Mouse (Mus musculus): Measurements from ENCODE around the gene Entr1.
"Not testable (repeated sequence)": the region's sequence is repeated elsewhere in the genome, so short reads cannot be mapped to it uniquely, and the experiment has no call there.

Gene Entr1

DNA sequence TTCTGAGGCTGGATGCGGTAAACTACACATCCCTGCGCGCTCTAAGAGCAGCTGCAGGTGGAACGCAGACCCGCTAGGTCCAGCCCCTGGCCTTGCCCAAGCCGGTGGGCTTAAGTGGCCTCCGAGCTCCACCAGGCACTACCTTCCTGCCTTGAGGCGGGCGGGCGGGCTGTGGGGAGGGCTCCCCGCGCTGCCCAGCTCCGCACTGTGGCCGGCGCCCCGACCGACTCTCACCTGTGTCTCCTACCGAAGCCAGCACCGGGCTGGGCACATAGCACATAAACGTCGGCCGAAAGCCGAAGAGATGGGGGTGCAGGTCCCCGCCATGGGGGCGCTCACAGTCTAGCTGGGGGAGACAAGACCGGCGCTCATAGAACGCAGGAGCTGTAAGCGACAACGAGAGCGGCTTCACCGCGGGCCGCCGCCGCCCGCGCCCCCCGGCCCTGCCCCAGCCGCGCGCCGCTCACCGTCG lies 398 bp downstream of the Entr1 start:
- no peak for DNase-seq (ENCODE audit: low spot score)

DNA sequence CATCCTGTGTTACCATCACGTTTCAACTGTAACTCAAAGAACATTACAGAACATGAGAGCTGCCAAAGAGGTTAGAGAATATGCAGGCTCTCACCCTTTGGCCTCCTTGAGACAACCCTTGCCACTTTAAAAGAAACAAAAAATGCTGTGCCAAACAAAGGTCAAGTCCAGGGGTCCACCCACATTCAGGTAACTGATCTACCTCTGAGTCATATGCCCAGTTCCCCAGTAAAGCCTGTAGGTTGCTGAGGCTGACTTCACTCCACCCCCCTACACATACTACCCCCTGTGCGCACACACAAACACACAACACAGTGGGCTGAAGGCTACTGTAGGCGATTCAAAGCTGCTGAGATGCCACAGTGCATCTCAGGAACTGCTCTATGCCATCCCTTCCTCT lies 1.4 kb downstream of the Entr1 start:
- no peak for DNase-seq (ENCODE audit: low spot score)

DNA sequence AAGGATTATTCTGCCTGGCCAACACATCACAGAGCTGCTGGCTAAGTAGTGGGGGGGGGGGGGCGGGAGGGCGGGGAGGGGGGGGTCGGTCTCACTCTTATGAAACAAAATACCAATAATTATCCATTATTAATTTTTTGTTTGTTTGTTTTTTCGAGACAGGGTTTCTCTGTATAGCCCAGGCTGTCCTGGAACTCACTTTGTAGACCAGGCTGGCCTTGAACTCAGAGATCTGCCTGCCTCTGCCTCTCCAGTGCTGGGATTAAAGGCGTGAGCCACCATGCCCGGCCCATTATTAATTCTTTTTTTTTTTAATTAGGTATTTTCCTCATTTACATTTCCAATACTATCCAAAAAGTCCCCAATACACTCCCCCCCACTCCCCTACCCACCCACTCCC lies 8.2 kb downstream of the Entr1 start:
- not testable (repeated sequence) for DNase-seq (ENCODE audit: low spot score)

DNA sequence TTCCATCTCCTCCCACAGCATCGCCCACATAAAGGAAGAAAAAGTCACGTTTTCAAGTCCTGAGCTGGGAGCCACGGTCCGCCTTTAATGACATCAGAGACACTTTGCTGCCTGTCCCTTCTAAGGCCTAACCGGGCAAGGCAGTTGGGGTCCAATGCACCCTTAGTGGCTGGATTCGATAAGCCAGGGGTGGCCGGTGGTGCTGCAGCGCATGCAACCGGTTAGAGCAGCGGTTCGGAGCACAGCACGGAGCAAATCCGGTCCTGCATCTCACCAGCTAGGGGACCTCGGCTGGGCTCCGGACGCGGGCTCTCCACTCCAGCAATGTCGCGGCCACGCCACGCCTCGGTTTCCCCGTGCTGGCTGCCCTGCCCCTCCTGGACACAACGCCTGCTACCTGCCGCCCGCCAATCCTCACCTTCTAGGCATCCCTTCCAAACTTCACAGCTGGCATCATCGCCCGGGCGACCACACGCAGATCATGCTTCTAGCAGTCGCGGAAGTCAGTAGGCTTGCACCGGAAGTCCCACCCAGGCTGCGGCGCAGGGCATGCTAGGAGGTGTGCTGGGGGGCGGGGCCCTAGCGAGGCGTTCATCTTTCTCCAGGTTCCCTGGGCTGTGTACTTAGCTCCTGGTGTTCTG lies 8.9 kb downstream of the Entr1 start, which contains the start of gene Snapc4:
Snapc4 (minus strand) TSS at position 523 of the 641 bp plus-strand sequence.
- peak; percentile 60 for DNase-seq (ENCODE audit: low spot score)

DNA sequence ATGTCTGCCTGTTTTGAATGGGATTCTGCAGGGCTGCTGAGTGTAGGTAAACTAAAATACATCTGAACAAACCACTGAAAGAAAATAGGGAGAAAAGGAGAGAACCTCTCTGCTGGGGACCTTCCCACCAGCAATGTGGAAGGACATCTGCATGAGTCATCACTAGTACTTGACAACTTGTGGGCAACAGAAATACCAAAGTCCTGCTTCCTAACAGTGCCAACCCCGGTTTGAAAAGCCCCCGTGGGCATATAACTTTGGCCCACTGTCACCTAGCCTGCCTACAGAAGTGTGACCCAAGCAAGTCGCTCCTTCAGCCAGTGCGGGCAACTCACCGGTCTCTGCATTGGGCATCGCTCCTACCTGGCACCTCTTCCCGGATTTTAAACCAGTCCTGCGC lies 16.7 kb downstream of the Entr1 start:
- DNase-seq (ENCODE audit: low spot score), result no peak

DNA sequence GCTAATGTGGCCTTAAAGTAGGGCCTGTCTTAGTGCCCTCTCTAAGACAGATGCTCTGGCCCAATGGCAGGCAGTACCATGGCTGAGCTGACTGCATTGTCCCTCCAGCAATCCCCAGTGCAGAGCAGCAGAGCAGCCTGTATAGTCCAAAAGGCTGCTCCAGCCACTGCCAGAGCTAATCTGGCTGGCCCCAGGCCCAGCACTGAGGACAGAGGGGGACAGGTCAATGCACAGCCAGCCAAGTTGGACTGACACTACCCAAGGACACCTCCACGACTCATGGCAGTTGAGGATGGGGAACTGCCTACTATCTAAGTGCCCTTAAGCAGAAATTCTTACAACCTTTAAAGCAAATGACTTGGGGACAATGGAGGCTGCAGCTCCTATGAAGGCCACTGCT lies 20.5 kb downstream of the Entr1 start:
- no peak for DNase-seq (ENCODE audit: low spot score)

DNA sequence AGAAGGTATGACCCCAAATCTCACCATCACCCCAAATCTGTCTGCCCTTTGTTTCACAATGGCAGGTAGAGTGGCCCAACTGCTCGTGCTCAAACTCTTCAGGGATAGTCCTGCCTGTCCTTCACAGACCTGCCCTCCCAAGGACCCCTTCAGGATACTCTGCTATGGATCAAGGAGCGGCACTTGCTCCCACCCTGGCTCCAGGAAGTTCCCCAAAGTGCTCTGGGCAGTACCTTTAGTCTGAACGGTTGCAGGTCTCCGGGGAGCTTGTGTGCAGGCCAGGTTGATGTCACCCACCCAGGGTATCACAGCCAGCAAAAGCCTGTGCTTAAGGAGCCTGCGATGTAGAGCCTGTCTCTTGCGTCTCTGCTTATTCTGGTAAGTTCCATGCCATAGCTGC lies 21.2 kb downstream of the Entr1 start:
- DNase-seq (ENCODE audit: low spot score), result no peak

DNA sequence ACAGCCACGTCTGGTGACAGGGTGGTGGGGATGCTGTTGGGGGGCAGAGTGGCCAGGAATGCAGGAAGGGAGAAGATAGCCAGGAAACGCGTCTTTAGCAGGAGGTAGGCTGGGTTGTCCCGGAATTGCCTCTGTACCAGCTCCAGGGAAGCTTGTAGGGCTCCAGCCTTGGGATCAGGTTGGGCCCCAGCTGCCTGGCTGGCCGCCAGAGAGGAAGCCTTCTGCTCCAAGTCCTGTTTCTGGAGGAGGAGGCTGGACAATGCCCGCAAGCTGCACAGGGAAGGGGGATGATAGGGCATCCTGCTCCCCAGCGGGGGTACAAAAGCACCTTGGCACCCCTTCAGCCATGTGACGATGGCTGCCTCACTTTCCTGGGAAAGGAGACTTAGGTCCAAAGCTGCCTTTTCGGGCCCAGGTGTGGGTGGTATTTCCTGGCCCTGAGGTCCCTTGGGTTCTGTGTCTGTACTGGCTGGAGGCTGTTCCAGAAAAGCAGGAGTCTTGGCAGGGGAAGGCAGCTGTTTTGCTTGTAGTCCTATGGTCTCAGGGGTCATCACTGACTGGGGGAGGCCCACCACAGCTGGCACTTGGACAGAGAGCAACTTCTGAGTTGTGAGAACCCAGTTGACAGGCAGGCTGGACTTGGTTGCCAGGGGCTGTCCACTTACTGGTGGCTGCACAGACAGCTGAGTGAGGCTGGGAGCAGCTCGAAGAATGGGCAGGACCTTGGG lies 24.2 kb downstream of the Entr1 start:
- DNase-seq (ENCODE audit: low spot score), result peak; percentile 73

DNA sequence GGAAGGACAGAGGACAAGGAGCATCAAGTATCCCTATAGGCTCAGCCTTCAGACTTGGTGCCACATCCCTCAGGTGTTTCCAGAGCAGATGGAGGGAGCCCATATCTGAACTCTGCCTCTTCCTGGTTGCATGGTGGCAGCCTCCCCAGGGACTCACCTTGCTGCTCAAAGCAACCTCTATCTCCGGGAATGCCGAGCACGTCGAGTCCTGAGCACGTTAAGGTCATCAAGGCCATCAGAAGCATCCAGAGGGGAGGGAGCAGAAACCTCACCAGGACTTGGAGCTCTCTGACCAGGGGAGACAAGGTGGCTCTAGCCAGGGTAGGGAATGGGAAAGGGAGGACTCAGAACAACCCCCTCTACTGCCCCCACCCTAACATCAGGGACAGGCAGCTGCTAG lies 25.6 kb downstream of the Entr1 start:
- DNase-seq (ENCODE audit: low spot score), result no peak

DNA sequence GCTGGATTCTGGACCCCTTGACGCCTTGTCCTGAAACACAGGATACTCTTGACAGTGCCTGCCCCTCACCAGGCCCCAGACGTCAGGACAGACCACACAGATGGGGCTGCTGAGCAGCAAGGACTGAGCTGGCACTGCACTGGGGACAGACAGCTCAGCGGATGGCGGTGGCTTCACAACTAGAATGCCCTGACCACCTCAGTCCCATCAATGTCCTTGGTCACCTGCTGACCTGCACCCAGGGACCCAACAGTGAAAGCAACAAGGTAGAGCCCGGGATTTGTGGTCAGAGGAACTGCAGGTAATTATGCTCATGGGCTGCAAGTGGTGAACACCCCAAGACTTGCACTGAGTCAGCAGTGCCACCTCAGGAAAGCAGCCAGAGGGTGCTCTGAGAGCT lies 26.1 kb downstream of the Entr1 start:
- no peak for DNase-seq (ENCODE audit: low spot score)

DNA sequence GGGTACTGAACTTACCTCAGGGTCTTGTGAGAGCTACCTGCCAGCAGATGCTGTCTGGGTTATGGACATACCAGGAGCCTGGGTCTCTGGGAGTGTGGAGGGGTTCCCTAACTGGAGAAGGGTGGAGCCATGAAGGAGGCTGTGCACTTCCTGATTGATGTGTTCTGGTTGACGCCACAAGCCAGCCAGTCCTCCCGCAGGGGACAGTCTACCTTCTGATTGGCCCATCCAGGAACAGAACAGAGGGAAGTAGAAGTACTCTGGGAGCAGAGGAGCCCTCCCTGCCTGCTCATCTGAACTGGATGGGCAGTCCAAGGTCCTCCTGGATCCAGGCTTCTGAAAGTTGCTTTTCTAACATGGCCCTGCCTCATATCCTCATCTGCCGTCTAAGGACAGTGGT lies 28.3 kb downstream of the Entr1 start, which contains the start of gene Card9:
Card9 (minus strand) TSS at position 147 of the 400 bp plus-strand sequence.
- DNase-seq (ENCODE audit: low spot score), result no peak

DNA sequence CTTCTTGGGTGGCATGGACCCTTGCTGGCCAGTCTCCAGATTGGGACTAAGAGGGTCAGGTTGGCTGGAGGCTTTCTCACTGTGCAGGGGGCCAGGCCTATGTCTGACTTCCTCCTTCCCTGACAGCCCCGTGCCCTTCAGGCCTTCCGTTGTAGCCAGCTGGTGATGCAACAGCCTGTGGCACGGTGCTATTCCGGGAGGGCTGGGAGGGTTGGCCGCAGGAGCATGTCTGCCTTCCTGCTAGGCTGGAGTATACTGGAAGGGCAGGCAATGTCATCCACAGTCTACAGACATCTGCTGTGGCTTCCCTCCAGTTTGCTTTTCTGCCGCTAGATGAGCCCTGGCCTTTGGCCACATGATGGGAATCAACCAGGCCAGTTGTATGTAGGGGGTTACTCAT lies 29.1 kb downstream of the Entr1 start:
- no peak for DNase-seq (ENCODE audit: low spot score)

DNA sequence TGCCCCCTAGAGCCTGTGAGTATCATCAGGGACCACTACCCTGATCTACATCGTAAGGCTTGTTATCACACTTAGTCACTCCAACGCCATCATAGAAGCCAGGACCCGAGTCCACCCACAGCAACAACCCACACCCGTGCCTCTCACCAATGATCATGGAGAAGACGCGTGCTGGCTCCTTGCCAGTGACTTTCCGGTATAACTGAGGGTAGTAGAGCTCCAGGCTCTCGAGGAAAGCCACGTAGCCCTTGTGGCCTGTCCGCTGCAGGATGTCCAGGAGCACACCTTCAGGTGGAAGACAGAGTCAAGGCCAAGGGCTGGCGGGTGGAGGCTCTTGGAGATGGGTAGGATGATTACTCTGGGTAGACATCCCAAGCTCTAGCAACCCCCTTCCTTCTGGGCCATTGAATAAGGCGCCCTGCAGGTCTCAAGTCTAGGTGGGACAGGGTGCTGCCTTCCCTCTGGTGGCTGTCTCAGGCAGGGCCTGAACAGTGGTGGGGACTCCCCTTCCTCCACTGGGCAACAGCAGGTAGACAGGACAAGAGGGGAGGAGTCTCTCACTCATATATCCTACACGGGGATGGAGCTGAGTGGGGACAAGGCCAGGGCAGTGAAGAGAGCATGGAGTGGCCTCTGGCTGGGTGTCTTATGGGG lies 30.3 kb downstream of the Entr1 start:
- DNase-seq (ENCODE audit: low spot score), result no peak

DNA sequence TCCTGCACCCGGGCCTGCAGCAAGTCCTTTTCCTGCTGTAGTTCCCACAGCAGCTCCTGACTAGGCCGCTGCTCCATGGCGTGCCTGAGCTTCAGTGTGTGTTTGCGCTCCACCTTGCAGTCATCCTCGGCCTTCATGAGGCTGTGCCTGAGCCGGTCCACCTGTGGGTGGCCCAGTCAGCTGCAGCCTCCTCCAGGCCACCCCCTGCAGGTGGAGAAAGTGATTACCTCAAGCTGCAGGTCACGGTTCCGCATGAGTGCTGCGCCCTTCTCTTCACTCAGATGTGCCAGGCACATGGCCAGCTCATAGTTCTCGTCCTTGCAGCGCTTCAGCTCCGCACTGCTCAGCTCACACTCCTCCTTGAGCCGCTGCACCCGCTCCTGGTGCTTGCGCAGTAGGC lies 31.6 kb downstream of the Entr1 start:
- no peak for DNase-seq (ENCODE audit: low spot score)

DNA sequence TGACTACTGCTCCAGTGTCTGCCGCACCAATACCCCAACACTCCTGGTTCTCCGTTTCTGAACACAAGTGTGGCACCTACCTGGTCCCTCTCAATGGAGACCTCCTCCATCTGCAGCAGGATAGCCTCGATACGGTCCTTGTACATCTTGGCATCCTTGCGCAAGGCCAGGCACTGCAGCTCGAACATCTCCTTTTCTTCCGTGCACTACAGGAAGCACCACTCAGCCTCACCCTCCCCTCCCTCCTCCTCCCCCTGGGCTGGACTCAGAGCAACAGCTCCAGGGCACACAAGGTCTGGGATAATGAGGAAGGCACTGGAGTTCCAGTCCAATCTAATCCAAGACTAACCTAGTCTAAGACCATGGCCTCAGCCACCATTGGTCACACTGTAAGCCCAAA lies 32.4 kb downstream of the Entr1 start:
- DNase-seq (ENCODE audit: low spot score), result no peak

DNA sequence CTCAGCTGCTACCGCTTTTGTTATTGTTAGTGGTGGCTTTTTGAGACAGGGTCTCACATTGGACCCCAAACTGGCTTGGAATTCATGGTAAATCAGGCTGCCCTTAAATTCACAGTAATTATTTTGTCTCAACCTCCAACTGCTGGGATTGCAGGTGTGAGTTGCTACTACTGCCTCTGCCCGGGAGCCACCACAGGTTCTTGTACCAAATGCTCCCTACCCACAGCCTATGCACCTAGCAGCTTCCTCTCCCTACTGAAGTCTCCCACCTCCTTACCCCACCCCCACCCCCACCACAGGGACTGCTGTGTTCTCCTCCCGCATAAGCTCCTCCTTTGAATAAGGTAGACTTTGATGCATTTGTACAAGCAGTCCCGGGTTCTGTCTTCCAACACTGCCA lies 32.9 kb downstream of the Entr1 start:
- DNase-seq (ENCODE audit: low spot score), result no peak

DNA sequence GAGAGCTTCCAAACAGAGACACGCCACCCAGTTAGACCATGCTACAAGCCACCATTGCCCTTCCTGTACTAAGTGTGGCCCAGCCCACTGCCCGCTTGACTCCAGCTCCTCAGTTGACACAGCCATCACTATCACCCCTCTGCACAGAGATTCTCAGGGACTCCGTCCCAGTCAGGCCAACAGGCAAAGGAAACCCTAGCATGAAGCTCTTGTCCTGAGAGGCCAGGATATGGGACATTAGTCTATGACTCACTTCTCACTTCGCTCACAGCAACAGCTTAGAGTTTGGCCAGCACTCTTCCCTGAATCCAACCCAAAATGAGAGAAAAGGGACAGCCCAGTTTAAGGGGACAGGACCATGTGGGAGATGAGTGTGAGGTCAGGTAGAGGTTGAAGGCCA lies 34.7 kb downstream of the Entr1 start:
- no peak for DNase-seq (ENCODE audit: low spot score)

DNA sequence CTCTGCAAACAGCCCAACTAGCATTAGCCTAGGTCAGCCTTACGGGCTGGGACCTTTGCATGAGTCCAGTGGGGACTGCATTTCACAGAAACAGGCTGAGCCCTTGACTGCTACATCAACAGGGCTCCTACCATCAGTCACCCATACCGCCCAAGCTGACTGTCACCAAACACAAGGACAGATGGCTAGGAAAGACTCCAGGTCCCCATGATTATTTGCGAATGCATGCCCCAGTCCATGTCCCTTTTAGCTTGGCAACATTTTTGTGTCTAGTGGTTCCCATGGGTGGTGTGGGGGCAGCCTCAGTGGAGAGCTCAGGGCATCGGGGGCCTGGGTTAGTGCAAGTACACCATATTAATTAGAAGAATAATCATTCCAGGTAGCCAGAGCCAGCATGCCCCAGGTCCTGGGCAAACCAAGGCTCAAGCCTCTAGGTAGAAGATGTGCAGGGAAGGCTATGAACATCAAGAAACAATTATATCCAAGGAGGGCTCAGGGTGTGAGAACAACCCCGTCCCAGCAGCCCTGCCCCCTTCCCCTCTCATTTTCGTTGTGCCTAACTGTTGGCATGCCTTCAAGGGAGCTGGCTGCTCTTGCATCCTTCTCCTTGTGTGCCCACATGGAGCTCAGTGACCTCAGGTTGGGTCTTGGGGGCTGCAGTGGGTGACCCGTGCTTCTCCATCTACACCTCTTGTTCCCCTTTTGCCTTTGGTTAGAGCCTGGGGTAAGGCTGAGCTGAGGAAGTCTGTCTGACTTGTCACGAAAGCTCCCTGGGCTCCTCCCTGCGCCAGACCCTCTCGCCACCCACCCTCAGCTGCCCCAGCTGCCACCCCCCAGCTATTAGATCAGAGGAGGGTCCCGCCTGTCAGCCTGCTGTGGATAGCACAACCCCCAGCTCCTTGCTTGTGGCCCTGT lies 35.8 kb downstream of the Entr1 start:
- DNase-seq (ENCODE audit: low spot score), result no peak

DNA sequence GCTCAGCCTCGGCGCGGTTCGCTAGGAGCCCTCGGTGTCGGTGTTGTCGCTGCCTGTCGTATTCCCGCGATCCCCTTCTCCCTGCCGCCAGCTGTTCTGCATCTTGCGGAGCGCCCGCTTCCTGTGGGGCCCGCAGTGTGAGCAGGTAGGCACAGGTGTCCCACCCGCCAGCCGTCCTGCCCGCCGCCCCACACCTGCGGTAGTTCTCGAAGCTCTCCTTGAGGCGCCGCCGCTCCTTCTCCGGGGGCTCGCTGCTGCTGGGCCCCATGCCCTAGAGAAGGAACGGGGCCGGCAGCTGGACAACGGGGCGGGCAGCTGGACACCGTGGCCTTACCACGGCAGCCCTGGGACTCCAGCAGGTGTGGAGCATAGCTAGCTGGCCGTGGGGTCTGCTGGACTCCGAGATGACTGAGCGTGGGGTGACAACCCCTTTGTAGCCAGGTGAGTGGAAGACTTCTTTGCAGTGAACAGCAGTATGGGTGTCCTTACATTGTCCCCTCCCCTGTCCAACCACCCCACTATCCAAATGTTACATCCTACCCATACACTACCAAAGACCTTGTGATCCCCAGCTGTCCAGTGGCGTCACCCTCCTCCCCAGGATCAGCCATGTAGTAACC lies 36.7 kb downstream of the Entr1 start:
- peak; percentile 24 for DNase-seq (ENCODE audit: low spot score)

DNA sequence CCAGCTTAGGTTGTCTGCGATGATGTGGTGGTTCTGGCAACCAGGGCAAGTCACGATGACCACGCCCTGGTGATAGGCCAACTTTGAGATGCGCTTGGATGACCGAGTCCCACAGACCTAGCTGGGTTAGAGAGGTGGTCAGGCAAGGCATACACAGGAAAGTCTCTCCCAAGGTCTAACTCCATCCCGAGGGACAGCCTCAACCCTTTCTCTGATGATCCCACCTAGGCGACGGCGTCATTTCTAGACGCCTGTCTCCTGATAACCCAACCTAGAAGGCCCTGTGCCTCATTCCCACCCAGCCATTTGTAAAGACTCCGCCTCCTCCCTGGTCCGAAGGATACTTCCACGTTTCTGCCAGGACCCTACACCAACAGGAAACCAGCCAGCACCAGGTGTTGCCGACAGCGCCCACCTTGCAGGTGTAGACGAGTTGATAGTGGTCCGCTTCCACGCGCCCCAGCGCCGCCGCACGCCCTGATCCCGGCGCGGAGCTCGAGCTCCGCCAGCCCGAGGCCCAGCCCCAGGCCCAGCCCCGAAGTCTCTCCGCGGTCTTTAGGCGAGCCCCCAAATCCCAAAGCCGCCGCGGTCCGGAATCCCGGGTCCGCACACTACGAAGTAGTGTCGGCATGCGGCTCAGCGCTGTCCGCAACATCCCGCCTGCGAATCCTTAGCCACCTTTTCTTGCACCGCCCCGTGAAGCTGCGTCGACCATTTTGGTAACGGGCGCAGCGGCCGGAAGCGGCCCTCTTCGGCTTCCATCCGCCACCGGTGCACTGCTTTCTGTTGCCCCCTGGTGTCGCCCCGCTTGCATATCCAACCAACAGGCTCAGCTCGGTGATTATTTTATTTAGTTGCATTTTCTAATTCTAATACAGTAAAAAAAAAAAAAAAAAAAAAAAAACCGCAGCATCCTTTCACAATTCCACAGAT lies 37.5 kb downstream of the Entr1 start, which contains the start of gene Dnlz:
Dnlz (minus strand) TSS at position 753 of the 933 bp plus-strand sequence.
- DNase-seq (ENCODE audit: low spot score), result peak; percentile 90
